Mouse (Mus musculus): ENCODE measurements at regions not wholly inside any gene's neighbourhood (a gene's known extent, or its start where the extent isn't known, plus 50 kb on each side); places are given as distances from the start of the nearest gene placed in this dataset.

DNA sequence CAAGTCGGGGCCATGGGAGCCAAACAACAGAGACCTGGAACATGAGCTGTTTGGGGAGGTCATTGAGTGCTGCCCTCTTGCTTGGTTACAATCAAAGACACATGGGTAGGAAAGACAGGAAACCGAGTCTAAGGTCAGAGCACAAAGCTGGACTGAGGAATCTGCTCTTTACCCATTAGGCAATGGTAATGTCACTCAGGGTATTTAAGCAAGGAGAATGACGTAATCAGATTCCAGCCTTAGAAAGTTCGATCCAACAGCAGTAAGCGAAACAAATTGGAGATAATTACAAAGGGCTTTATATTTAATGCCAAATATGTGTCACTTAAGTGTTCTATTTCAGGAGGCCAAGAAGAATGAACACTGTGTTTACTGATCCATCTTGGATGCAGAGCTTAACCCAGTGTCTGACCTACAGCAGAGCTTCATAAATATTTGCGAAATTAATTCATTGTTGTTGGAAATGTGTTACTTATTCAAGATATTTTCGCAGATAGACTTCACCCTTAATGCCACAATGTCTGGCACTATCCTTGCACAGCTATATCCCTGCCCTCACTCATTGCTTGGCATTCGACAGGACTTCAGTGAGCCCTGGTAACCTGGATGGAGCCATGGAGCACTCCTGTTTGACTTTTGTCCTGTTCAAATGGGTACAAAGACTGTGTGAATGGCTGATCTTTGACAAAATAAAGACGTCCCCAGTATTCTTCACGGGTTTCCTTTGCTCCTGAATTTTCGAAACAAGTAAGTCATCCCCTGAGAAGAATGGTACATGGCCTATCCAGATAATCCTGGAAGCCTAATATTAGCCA is 56.2 kb upstream of the Ptgfr start:
- TF ChIP-seq CTCF (IDR thresholded peaks at IDR 0.05; ENCODE audit: low read depth) (no peak), EP300 (IDR thresholded peaks at IDR 0.05; ENCODE audit: low read depth) (no peak)

Data from liver, embryonic 14.5 days (tissue).